Comparison of ENCODE assay signal across 8 mouse cellular contexts in genomic region chr6:82772451-82773101, GRCm38 (mm10). TPM values are rescaled to one million over a fixed set of nuclear protein-coding genes. Genes with fewer than 3 reads are reported as not detected.
DNase-seq lines count a peak whose midpoint lies in the region; ATAC-seq and TF ChIP-seq lines count a peak whose summit lies in the region.

No protein-coding gene starts in this region.

- H3K79me2 ChIP-seq in myocyte (ENCODE audit: control insufficient read depth, insufficient read depth): peaks cover 56% of the 10 kb centered on the region

- H3ac ChIP-seq in myocyte (ENCODE audit: control insufficient read depth, insufficient read length): peak overlapping the region; percentile 37

- peaks cover 27% of the 10 kb centered on the region for H3K4me1 ChIP-seq in forebrain, embryonic 13.5 days
- H3K4me1 ChIP-seq in limb, embryonic 10.5 days: peaks cover 44% of the 10 kb centered on the region

- peak overlapping the region; percentile 59 for H3K4me3 ChIP-seq in layer of hippocampus, adult 2 months
- peak overlapping the region; percentile 52 for H3K4me3 ChIP-seq in forebrain, embryonic 13.5 days
- peak overlapping the region; percentile 78 for H3K4me3 ChIP-seq in limb, embryonic 10.5 days
- peak overlapping the region; percentile 99 for H3K4me3 ChIP-seq in myocyte

- no peak for DNase-seq in layer of hippocampus, adult 2 months (ENCODE audit: low spot score in 2 of 2)
- no peak for DNase-seq in layer of hippocampus, postnatal 14 days (ENCODE audit: low spot score in 2 of 2)
- DNase-seq in NIH3T3 (ENCODE audit: low read depth): peak; percentile 72
- DNase-seq in limb, embryonic 10.5 days (ENCODE audit: low spot score): peak; percentile 65
- no peak for DNase-seq in ovary, postnatal 10 days (ENCODE audit: low spot score)
- no peak for DNase-seq in left cerebral cortex, adult 18-20 months (ENCODE audit: low spot score in 2 of 2)

- H3K27me3 ChIP-seq in forebrain, embryonic 13.5 days: peaks cover 11% of the 10 kb centered on the region
- peaks cover 11% of the 10 kb centered on the region; the same call in 1 of the 2 replicates for H3K27me3 ChIP-seq in limb, embryonic 10.5 days (ENCODE audit: low read depth, poor library complexity, severe bottlenecking)
- H3K27me3 ChIP-seq in myocyte (ENCODE audit: control insufficient read depth, insufficient read depth, insufficient read length): no peaks in the 10 kb centered on the region

- peak overlapping the region; percentile 80 for H3K4me2 ChIP-seq in forebrain, embryonic 13.5 days
- H3K4me2 ChIP-seq in myocyte (ENCODE audit: low read depth): peak overlapping the region; percentile 97

- no peaks in the 10 kb centered on the region for H3K9me3 ChIP-seq in forebrain, embryonic 13.5 days (replicated peaks)
- no peaks in the 10 kb centered on the region for H3K9me3 ChIP-seq in limb, embryonic 10.5 days (replicated peaks)

- TF ChIP-seq POLR2A in myocyte (IDR thresholded peaks at IDR 0.05; ENCODE audit: insufficient read length, low read depth): no peak

- no peak for TF ChIP-seq CTCF in layer of hippocampus, adult 2 months (conservative IDR thresholded peaks at IDR 0.05)

- H3K36me3 ChIP-seq in forebrain, embryonic 13.5 days (ENCODE audit: poor library complexity, severe bottlenecking): no peaks in the 10 kb centered on the region
- H3K36me3 ChIP-seq in limb, embryonic 10.5 days: 0 out of 2 replicates have a peak, but pooled peaks cover 4% of the 10 kb centered on the region
- no peaks in the 10 kb centered on the region for H3K36me3 ChIP-seq in myocyte (ENCODE audit: control insufficient read depth, insufficient read depth)

- H3K27ac ChIP-seq in layer of hippocampus, adult 2 months: no peak overlapping the region
- H3K27ac ChIP-seq in forebrain, embryonic 13.5 days: peak overlapping the region; percentile 33; the same call in 1 of the 2 replicates
- peak overlapping the region; percentile 89 for H3K27ac ChIP-seq in limb, embryonic 10.5 days

- under 1% methylated on average over 19 of the region's 19 CpGs for WGBS in forebrain, embryonic 13.5 days
- WGBS in limb, embryonic 10.5 days: under 1% methylated on average over 19 of the region's 19 CpGs

- ATAC-seq in forebrain, embryonic 13.5 days: peak; percentile 11; the same call in 1 of the 2 replicates

- peak overlapping the region; percentile 65 for H3K9ac ChIP-seq in forebrain, embryonic 13.5 days

TF ChIP-seq in myocyte, 11 proteins besides CTCF, POLR2A, EP300 and RAD21:
- TF ChIP-seq TCF12 (IDR thresholded peaks at IDR 0.05; ENCODE audit: insufficient read depth, poor library complexity, severe bottlenecking) (no peak), MAX (IDR thresholded peaks at IDR 0.05; ENCODE audit: low read depth) (no peak), MYOG (IDR thresholded peaks at IDR 0.05; ENCODE audit: control insufficient read depth in 1 of 3, insufficient read depth in 1 of 3, insufficient read length in 2 of 3, low read depth in 2 of 3) (no peak), CEBPB (IDR thresholded peaks at IDR 0.05; ENCODE audit: insufficient read depth, poor library complexity, severe bottlenecking) (no peak), TCF3 (IDR thresholded peaks at IDR 0.05; ENCODE audit: insufficient read length, low read depth) (no peak), POLR2AphosphoS2 (IDR thresholded peaks at IDR 0.05; ENCODE audit: insufficient read length, low read depth) (no peak), USF1 (IDR thresholded peaks at IDR 0.05; ENCODE audit: low read depth) (no peak), E2F4 (IDR thresholded peaks at IDR 0.05; ENCODE audit: insufficient read depth) (no peak), SRF (IDR thresholded peaks at IDR 0.05; ENCODE audit: control insufficient read depth, insufficient read length, low read depth) (no peak), MYOD1 (IDR thresholded peaks at IDR 0.05; ENCODE audit: control insufficient read depth in 1 of 3, insufficient read length in 2 of 3, low read depth in 2 of 3) (no peak), REST (IDR thresholded peaks at IDR 0.05; ENCODE audit: insufficient read depth, insufficient read length) (no peak)

RNA-seq across cellular contexts. Expression of gene Hk2, which starts 1.7 kb away (rescaled TPM):
- total RNA-seq in layer of hippocampus, adult 2 months (2021): 1 to 10 TPM; 7.0 to 7.4 TPM
- total RNA-seq in layer of hippocampus, postnatal 14 days (2021): 10 to 100 TPM in 1 of 2 experiments, 1 to 10 TPM in 1; 9.3 to 11.2 TPM
- polyA plus RNA-seq in forebrain, embryonic 13.5 days (2015; fragmentation: Nextera tagmentation; extraction: Ambion mirVana): 13.4 and 16.8 TPM in 2 replicates
- polyA plus RNA-seq in limb, embryonic 10.5 days (2016; fragmentation: Nextera tagmentation; extraction: Ambion mirVana): 27.5 and 35.9 TPM in 2 replicates
- 81.2 TPM for polyA plus RNA-seq in myocyte (2012; fragmentation: generic; extraction: Trizol)
- total RNA-seq in left cerebral cortex, adult 18-20 months (2021): 1 to 10 TPM; 2.5 to 4.4 TPM

Comparison
In these comparisons a context has a peak if more than half of its experiments do, and no peak if none do; other contexts are left out.
1. DNase-seq: peak in NIH3T3 (single experiment) and limb, embryonic 10.5 days (single experiment); none in layer of hippocampus, adult 2 months (0 of 2), layer of hippocampus, postnatal 14 days (0 of 2), ovary, postnatal 10 days (single experiment) and left cerebral cortex, adult 18-20 months (0 of 2).
2. Peak in every context shown above with its lines, with median percentiles within 50 percentile points of each other: H3K4me3 ChIP-seq.